Mouse (Mus musculus) limb, embryonic 15.5 days (tissue): Measurements from ENCODE around the gene Samd14. TPM values are rescaled to one million over a fixed set of nuclear protein-coding genes. Genes with fewer than 3 reads are reported as not detected.
A peak's percentile ranks its signal among the peaks of the same experiment; 100 is the strongest.

ENCODE experiments used
- ATAC-seq: fragments of 200-750 bp; cut with Nextera tagmentation; 2 replicates; pipeline ENCODE4 v1.8.0; 2017; ENCODE audit warnings: low read depth, moderate TSS enrichment; ENCODE audit not compliant: insufficient number of reproducible peaks, low FRiP score, low TSS enrichment
- H3K27ac ChIP-seq: fragments of 300-500 bp; sonication (generic); 2 replicates; pipeline ENCODE4 v1.5.1; 2015; ENCODE audit warnings: moderate library complexity, mild to moderate bottlenecking, inconsistent platforms
- H3K27me3 ChIP-seq: fragments of 300-500 bp; sonication (generic); 2 replicates; pipeline ENCODE4 v1.6.1; 2015; ENCODE audit warnings: inconsistent platforms
- H3K36me3 ChIP-seq: fragments of 300-500 bp; sonication (generic); 2 replicates; pipeline ENCODE4 v1.6.1; 2015; ENCODE audit warnings: inconsistent platforms
- H3K4me1 ChIP-seq: fragments of 300-500 bp; sonication (generic); 2 replicates; pipeline ENCODE4 v1.6.1; 2015; ENCODE audit warnings: inconsistent platforms
- H3K4me2 ChIP-seq: fragments of 300-500 bp; sonication (generic); 2 replicates; pipeline ENCODE4 v1.6.1; 2015; ENCODE audit warnings: mild to moderate bottlenecking, inconsistent platforms
- H3K4me3 ChIP-seq: fragments of 300-500 bp; sonication (generic); 2 replicates; pipeline ENCODE4 v1.5.1; 2015; ENCODE audit warnings: mild to moderate bottlenecking, inconsistent platforms
- H3K9ac ChIP-seq: fragments of 300-500 bp; sonication (generic); 2 replicates; pipeline ENCODE4 v1.6.1; 2015; ENCODE audit warnings: inconsistent platforms
- H3K9me3 ChIP-seq: fragments of 300-500 bp; sonication (generic); 2 replicates; pipeline ENCODE4 v1.6.1; 2016; ENCODE audit warnings: inconsistent platforms
- WGBS: fragments of 180-500 bp; shearing (Covaris S2); methylation state at CpG from one replicate; pipeline ENCODE4 v1.1.7; 2015; 5-methylcytosine and 5-hydroxymethylcytosine counted together
- polyA plus RNA-seq: library from polyadenylated mRNA; unstranded; fragments of >200 nt; fragmentation: Nextera tagmentation; extraction: Ambion mirVana; gene quantifications from 2 replicates; pipeline ENCODE4 v1.2.1, GENCODE M21; 2015

The Samd14 gene
- polyA plus RNA-seq, 1 experiment from 2014 or later: 25.1 TPM

DNA sequence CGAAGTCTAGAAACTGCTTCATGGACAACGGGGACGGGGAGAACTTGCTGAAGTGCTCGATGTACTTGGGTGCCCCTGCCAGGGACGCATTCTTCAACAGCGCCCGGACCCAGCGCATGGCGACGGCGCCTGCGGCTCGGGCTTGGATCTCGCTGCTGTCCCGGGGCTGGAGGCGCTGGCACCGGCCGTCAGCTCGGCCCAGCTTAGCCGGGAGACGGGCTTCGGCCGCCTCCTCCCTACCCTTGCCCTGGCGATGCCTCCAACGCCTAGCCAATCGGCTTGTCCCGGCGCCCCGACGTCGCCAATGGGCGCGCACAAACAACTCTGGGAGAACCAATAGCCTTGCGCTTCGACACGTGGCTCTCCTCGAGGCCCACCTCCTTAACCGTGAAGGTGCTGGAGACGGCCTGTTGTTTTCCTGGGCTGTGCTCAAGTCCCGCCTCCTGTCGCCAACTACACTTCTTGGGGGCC, 31.5 kb downstream of the Samd14 start, which contains the start of gene Pdk2:
Gene Pdk2 (minus strand): TSS at position 216 of the 471 bp plus-strand sequence.
- no peaks in the 10 kb centered on the region for H3K27me3 ChIP-seq
- H3K4me1 ChIP-seq: peaks cover 22% of the 10 kb centered on the region
- H3K9me3 ChIP-seq: no peaks in the 10 kb centered on the region
- WGBS: under 1% methylated on average over 40 of the region's 41 CpGs
- H3K9ac ChIP-seq: peak within 1 kb of the TSS; percentile 77
- H3K4me2 ChIP-seq: peak within 1 kb of the TSS; percentile 82
- H3K36me3 ChIP-seq: peaks cover 26% of the 10 kb centered on the region
- peak; percentile 96 for ATAC-seq
- H3K4me3 ChIP-seq: peak within 1 kb of the TSS; percentile 82
- H3K27ac ChIP-seq: peak within 1 kb of the TSS; percentile 86

GRCm38 (mm10) chr11:95042096-95042495, 32.4 kb downstream of the Samd14 start:
- Histone ChIP-seq H3K9ac (no peak overlapping the region), H3K36me3 (peaks cover 19% of the 10 kb centered on the region), H3K4me3 (peak overlapping the region; percentile 82), H3K4me1 (peaks cover 26% of the 10 kb centered on the region), H3K27ac (peak overlapping the region; percentile 67; the same call in 1 of the 2 replicates), H3K9me3 (no peaks in the 10 kb centered on the region), H3K4me2 (peak overlapping the region; percentile 82), H3K27me3 (no peaks in the 10 kb centered on the region)
- no peak for ATAC-seq
- 1% methylated on average over 11 of the region's 11 CpGs for WGBS

GRCm38 (mm10) chr11:95043060-95043459, 33.4 kb downstream of the Samd14 start:
- H3K4me1 ChIP-seq: peaks cover 26% of the 10 kb centered on the region
- 89% methylated on average over 4 of the region's 4 CpGs for WGBS
- H3K9ac ChIP-seq: no peak overlapping the region
- H3K27ac ChIP-seq: no peak overlapping the region
- no peak overlapping the region for H3K4me3 ChIP-seq
- no peak overlapping the region for H3K4me2 ChIP-seq
- no peaks in the 10 kb centered on the region for H3K9me3 ChIP-seq
- H3K36me3 ChIP-seq: peaks cover 10% of the 10 kb centered on the region
- no peaks in the 10 kb centered on the region for H3K27me3 ChIP-seq
- ATAC-seq: no peak

DNA sequence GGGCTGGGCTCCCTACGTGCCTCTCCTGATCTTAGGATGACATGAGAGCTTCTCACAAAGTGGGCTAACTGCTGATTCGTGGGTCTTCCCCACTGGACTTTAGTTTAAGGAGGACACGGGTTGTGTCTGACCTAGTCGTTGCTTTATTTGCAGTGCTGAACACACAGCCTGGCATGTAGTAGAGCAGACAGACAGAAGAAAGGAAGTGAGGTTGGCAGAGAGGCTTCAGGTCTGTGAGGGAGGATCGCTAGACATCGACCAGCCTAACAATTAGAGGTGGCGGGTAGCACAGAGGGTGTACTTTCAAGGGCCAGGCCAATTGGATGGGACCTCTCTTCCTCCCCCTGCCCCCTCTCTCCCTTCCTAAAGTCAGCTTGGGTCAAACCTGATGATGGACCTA, 33.9 kb downstream of the Samd14 start:
- no peak overlapping the region for H3K4me3 ChIP-seq
- H3K27ac ChIP-seq: no peak overlapping the region
- no peaks in the 10 kb centered on the region for H3K9me3 ChIP-seq
- no peak overlapping the region for H3K9ac ChIP-seq
- no peak overlapping the region for H3K4me2 ChIP-seq
- 42% methylated on average over 7 of the region's 7 CpGs for WGBS
- peaks cover 5% of the 10 kb centered on the region for H3K36me3 ChIP-seq
- H3K27me3 ChIP-seq: no peaks in the 10 kb centered on the region
- peaks cover 26% of the 10 kb centered on the region for H3K4me1 ChIP-seq
- ATAC-seq: no peak

- no peak for ATAC-seq
- Histone ChIP-seq H3K4me2 (no peak overlapping the region), H3K4me3 (no peak overlapping the region), H3K27me3 (no peaks in the 10 kb centered on the region), H3K4me1 (peaks cover 26% of the 10 kb centered on the region), H3K9ac (no peak overlapping the region), H3K9me3 (no peaks in the 10 kb centered on the region), H3K36me3 (no peaks in the 10 kb centered on the region), H3K27ac (no peak overlapping the region)
- 53% methylated on average over 13 of the region's 13 CpGs for WGBS
Measured at GRCm38 (mm10) chr11:95044185-95044870, 34.6 kb downstream of the Samd14 start.

- Histone ChIP-seq H3K9me3 (no peaks in the 10 kb centered on the region), H3K27me3 (no peaks in the 10 kb centered on the region), H3K27ac (no peak overlapping the region), H3K4me2 (no peak overlapping the region), H3K36me3 (no peaks in the 10 kb centered on the region; the same call in 1 of the 2 replicates), H3K4me3 (no peak overlapping the region), H3K4me1 (peaks cover 8% of the 10 kb centered on the region; the same call in 1 of the 2 replicates), H3K9ac (no peak overlapping the region)
- no peak for ATAC-seq
- WGBS: 57% methylated on average over 9 of the region's 9 CpGs
Measured at GRCm38 (mm10) chr11:95046980-95047680, 37.5 kb downstream of the Samd14 start.

DNA sequence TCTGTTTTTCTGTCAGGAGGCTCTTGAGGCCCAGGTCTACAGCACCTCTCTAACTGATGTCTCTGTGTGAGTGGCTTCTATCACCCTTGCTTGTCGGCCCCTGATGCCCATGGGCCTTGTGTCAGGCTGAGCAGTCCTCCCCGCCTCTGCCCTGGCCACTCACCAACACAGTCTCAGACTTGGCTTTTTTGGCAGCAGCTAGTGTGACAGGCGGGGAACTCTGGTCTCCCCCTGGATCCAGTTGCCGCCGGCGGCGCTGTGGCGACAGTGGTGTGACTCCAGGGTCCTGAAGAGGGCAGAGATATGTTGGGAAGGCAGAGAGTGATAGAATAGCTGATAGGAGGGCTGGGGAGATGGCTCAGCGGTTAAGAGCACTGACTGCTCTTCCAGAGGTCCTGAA, 43.4 kb downstream of the Samd14 start:
- Histone ChIP-seq H3K27me3 (no peaks in the 10 kb centered on the region), H3K27ac (no peak overlapping the region), H3K36me3 (peaks cover 2% of the 10 kb centered on the region; the same call in 1 of the 2 replicates), H3K4me3 (no peak overlapping the region), H3K4me2 (no peak overlapping the region), H3K4me1 (peaks cover 4% of the 10 kb centered on the region), H3K9me3 (no peaks in the 10 kb centered on the region), H3K9ac (no peak overlapping the region)
- WGBS: 63% methylated on average over 9 of the region's 9 CpGs
- no peak for ATAC-seq

- Histone ChIP-seq H3K4me2 (no peak overlapping the region), H3K36me3 (0 out of 2 replicates have a peak, but pooled peaks cover 4% of the 10 kb centered on the region), H3K4me3 (no peak overlapping the region), H3K9ac (no peak overlapping the region), H3K4me1 (peaks cover 4% of the 10 kb centered on the region), H3K9me3 (no peaks in the 10 kb centered on the region), H3K27ac (no peak overlapping the region), H3K27me3 (no peaks in the 10 kb centered on the region)
- ATAC-seq: no peak
- 29% methylated on average over 19 of the region's 19 CpGs for WGBS
Measured at GRCm38 (mm10) chr11:95056768-95057501, 47.3 kb downstream of the Samd14 start.

DNA sequence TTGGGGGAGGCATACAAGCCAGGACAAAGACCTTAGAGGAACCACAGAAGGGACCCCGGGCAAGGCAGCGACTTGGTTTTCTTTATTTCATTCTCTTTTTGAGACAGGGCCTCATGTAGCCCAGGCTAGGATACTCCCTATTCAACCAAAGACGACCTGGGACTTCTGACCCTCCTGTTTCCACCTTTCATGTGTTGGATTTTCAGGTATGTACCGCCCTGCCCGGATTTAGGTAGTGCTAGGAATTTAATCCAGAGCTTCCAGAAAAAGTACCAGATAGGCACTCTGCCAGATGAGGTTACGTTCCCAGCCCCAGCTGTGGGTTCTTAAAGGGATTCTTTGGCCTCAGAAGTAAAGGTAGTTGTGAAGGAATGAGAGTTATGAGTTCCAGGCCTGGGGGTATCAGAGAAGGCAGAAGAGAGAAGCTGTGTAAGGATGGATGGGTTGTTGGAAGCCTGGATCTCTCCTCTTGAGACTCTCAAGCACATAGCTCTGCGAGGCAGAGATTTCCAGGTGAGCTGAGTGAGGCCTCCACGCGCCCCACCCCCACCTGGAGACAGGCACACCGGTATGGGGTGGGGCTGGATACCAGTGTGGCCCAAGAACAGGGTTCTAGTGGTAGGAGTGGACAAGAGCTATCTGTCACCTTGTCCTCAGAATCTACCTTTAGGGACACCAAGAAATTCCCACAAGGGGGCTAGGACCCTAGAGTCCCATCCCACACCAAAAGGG, 59.7 kb downstream of the Samd14 start:
- Histone ChIP-seq H3K9ac (no peak overlapping the region), H3K36me3 (no peaks in the 10 kb centered on the region), H3K27me3 (peaks cover 14% of the 10 kb centered on the region), H3K4me2 (no peak overlapping the region), H3K4me1 (peaks cover 28% of the 10 kb centered on the region), H3K4me3 (no peak overlapping the region), H3K9me3 (no peaks in the 10 kb centered on the region), H3K27ac (0 out of 2 replicates have a peak overlapping the region, but pooled peaks have one; percentile 52)
- WGBS: 72% methylated on average over 10 of the region's 10 CpGs
- no peak for ATAC-seq

DNA sequence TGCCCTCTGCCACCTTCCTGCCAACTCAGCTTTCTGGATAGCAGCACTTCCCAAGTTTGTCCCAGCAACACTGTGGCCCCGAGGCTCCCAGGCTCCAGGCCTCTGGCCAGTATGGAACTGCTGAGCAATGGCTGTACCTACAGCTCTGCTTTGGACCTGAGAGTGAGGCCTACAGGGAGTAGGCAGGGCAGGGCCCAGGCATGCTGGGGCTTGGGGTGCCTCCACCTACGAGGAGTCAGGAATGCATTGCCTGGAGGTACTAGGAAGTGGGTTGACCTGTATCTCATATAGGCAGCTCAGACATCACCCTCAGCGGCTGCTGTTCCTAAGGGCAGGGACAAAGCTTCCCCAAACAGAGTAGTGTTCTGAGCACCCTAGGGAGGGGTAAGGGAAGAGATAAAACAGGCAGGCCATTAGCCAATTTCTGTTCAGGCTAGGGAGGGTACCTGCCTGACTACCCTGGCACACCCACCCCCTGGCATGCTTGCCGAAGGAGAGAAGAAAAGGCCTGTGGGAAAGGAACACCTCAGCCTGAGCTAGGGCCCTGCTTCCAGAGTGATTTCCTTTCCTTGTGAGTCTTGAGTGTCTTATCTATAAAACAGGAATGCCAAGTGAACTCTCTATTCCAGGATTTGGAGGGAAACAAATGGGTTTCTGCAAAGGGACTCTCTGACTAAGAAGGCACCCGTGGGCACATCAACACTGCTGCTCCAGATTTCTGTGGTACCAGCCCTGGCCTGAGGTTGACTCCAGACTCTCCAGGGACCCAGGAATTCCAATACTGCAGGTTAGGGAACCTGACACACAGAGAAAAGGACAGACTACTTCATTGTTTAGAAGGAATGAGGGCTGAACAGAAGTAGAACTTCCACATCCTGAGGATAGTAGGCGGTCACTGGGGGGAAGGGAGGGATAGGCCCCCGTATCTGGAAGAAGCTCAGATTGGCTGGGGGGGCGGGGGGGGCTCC, 60.7 kb downstream of the Samd14 start:
- no peak overlapping the region for H3K9ac ChIP-seq
- no peak overlapping the region for H3K4me3 ChIP-seq
- no peaks in the 10 kb centered on the region for H3K9me3 ChIP-seq
- peak overlapping the region; percentile 59; the same call in 1 of the 2 replicates for H3K27ac ChIP-seq
- H3K4me1 ChIP-seq: peaks cover 38% of the 10 kb centered on the region
- WGBS: 58% methylated on average over 8 of the region's 8 CpGs
- peaks cover 24% of the 10 kb centered on the region for H3K27me3 ChIP-seq
- ATAC-seq: no peak
- no peaks in the 10 kb centered on the region for H3K36me3 ChIP-seq
- H3K4me2 ChIP-seq: no peak overlapping the region
